13 mouse cellular contexts compared by ENCODE assay signal in genomic region chr4:86717176-86717575, GRCm38 (mm10). TPM values are rescaled to one million over a fixed set of nuclear protein-coding genes. Genes with fewer than 3 reads are reported as not detected.
A peak's percentile ranks its signal among the peaks of the same experiment; 100 is the strongest.
DNase-seq lines count a peak whose midpoint lies in the region; ATAC-seq and TF ChIP-seq lines count a peak whose summit lies in the region.
"Had no signal": no experiment of that assay in that cellular context is flagged by ENCODE, and none has a peak within 500 bp of the region (broad histone marks: within the 10 kb centered on the region; RNA-seq: fewer than 3 reads in every experiment).

No protein-coding gene starts in this region.

- no peaks in the 10 kb centered on the region for H3K27me3 ChIP-seq in forebrain, postnatal 0 days (ENCODE audit: insufficient read depth, low read length)
- no peaks in the 10 kb centered on the region for H3K27me3 ChIP-seq in forebrain, embryonic 12.5 days
- no peaks in the 10 kb centered on the region for H3K27me3 ChIP-seq in stomach, embryonic 16.5 days (ENCODE audit: control insufficient read depth, insufficient read depth, low read length)

- H3K36me3 ChIP-seq in forebrain, postnatal 0 days (ENCODE audit: insufficient read depth): no peaks in the 10 kb centered on the region
- H3K36me3 ChIP-seq in forebrain, embryonic 12.5 days (replicated peaks): no peaks in the 10 kb centered on the region
- H3K36me3 ChIP-seq in stomach, embryonic 16.5 days (ENCODE audit: control insufficient read depth, insufficient read depth, low read length): no peaks in the 10 kb centered on the region
- H3K36me3 ChIP-seq: forebrain, embryonic 10.5 days had no signal

- no peaks in the 10 kb centered on the region for H3K9me3 ChIP-seq in forebrain, postnatal 0 days (ENCODE audit: low read length)
- H3K9me3 ChIP-seq in forebrain, embryonic 12.5 days: no peaks in the 10 kb centered on the region
- H3K9me3 ChIP-seq in stomach, embryonic 16.5 days (replicated peaks; ENCODE audit: control insufficient read depth, low read length): no peaks in the 10 kb centered on the region
- H3K9me3 ChIP-seq: forebrain, embryonic 10.5 days had no signal

- H3K4me1 ChIP-seq in forebrain, postnatal 0 days (ENCODE audit: insufficient read depth): no peaks in the 10 kb centered on the region
- no peaks in the 10 kb centered on the region for H3K4me1 ChIP-seq in forebrain, embryonic 12.5 days
- H3K4me1 ChIP-seq in stomach, embryonic 16.5 days (ENCODE audit: control insufficient read depth, insufficient read depth, low read length): peaks cover 9% of the 10 kb centered on the region
- H3K4me1 ChIP-seq: forebrain, embryonic 10.5 days had no signal

- DNase-seq in forebrain, postnatal 0 days: peak; percentile 11
- DNase-seq in kidney, postnatal 14 days: peak; percentile 15
- no peak for DNase-seq in kidney, postnatal 25 days
- peak; percentile 58 for DNase-seq in testis, postnatal 14 days (ENCODE audit: low spot score)
- no peak for DNase-seq in testis, postnatal 10 days (ENCODE audit: low spot score)
- DNase-seq: gastrocnemius, postnatal 14 days; layer of hippocampus, adult 9-11 months had no signal

- H3K4me2 ChIP-seq in forebrain, postnatal 0 days (ENCODE audit: low read depth): no peak overlapping the region
- no peak overlapping the region for H3K4me2 ChIP-seq in forebrain, embryonic 12.5 days
- H3K4me2 ChIP-seq in stomach, embryonic 16.5 days (ENCODE audit: low read depth, low read length): no peak overlapping the region
- H3K4me2 ChIP-seq: liver, embryonic 11.5 days had no signal

- 65% methylated on average over 1 of the region's 1 CpGs for WGBS in forebrain, postnatal 0 days
- WGBS in forebrain, embryonic 12.5 days: 88% methylated on average over 1 of the region's 1 CpGs
- 69% methylated on average over 1 of the region's 1 CpGs for WGBS in stomach, embryonic 16.5 days

- ATAC-seq in forebrain, postnatal 0 days: no peak
- ATAC-seq in forebrain, embryonic 12.5 days (ENCODE audit: low FRiP score): no peak
- ATAC-seq in stomach, embryonic 16.5 days (ENCODE audit: insufficient read depth, low FRiP score): peak; percentile 28; the same call in 1 of the 2 replicates
- ATAC-seq in megakaryocyte progenitor cell, adult 5-6 weeks (replicated peaks; ENCODE audit: poor library complexity): no peak
- ATAC-seq: CD4-positive, CD25-positive, alpha-beta regulatory T cell, adult 4 months had no signal

- no peak overlapping the region for H3K9ac ChIP-seq in forebrain, postnatal 0 days
- H3K9ac ChIP-seq in forebrain, embryonic 12.5 days: no peak overlapping the region
- H3K9ac ChIP-seq in stomach, embryonic 16.5 days (ENCODE audit: low read length): no peak overlapping the region

- TF ChIP-seq CTCF in forebrain, postnatal 0 days (IDR thresholded peaks at IDR 0.05; ENCODE audit: low read depth): no peak

- H3K27ac ChIP-seq in forebrain, postnatal 0 days (ENCODE audit: low read depth, low read length): no peak overlapping the region
- no peak overlapping the region for H3K27ac ChIP-seq in forebrain, embryonic 12.5 days
- H3K27ac ChIP-seq in stomach, embryonic 16.5 days (ENCODE audit: low read length): 0 out of 2 replicates have a peak overlapping the region, but pooled peaks have one; percentile 52
- H3K27ac ChIP-seq: forebrain, embryonic 10.5 days had no signal

- H3K4me3 ChIP-seq in forebrain, postnatal 0 days (ENCODE audit: low read depth, low read length): no peak overlapping the region
- H3K4me3 ChIP-seq in forebrain, embryonic 12.5 days (replicated peaks): no peak overlapping the region
- no peak overlapping the region for H3K4me3 ChIP-seq in stomach, embryonic 16.5 days (replicated peaks; ENCODE audit: low read length)
- H3K4me3 ChIP-seq: forebrain, embryonic 10.5 days had no signal

RNA-seq across cellular contexts. Expression of gene Dennd4c, which starts 31.2 kb away (rescaled TPM):
- 11.6 and 28.7 TPM in 2 replicates for total RNA-seq in forebrain, postnatal 0 days (2014; rRNA removed)
- polyA plus RNA-seq in forebrain, postnatal 0 days (2015; fragmentation: Nextera tagmentation; extraction: Ambion mirVana): 0.89 and 1.9 TPM in 2 replicates
- 7.3 and 8.6 TPM in 2 replicates for polyA plus RNA-seq in forebrain, embryonic 12.5 days (2016; fragmentation: Nextera tagmentation; extraction: Ambion mirVana)
- polyA plus RNA-seq in stomach, embryonic 16.5 days (2015; fragmentation: Nextera tagmentation; extraction: Ambion mirVana): 6.9 and 9.0 TPM in 2 replicates
- 34.7 and 39.4 TPM in 2 replicates for total RNA-seq in megakaryocyte progenitor cell, adult 5-6 weeks (2015)
- total RNA-seq in megakaryocyte progenitor cell, adult 5-6 weeks (2017): 18.9 and 28.7 TPM in 2 replicates

RNA-seq across cellular contexts. Expression of gene Plin2, which starts 47.3 kb away (rescaled TPM):
- 32.7 and 35.5 TPM in 2 replicates for total RNA-seq in forebrain, postnatal 0 days (2014; rRNA removed)
- 35.5 and 36.2 TPM in 2 replicates for polyA plus RNA-seq in forebrain, postnatal 0 days (2015; fragmentation: Nextera tagmentation; extraction: Ambion mirVana)
- 44.8 and 46.7 TPM in 2 replicates for polyA plus RNA-seq in forebrain, embryonic 12.5 days (2016; fragmentation: Nextera tagmentation; extraction: Ambion mirVana)
- 82.0 and 83.5 TPM in 2 replicates for polyA plus RNA-seq in stomach, embryonic 16.5 days (2015; fragmentation: Nextera tagmentation; extraction: Ambion mirVana)
- 40.5 and 58.5 TPM in 2 replicates for total RNA-seq in megakaryocyte progenitor cell, adult 5-6 weeks (2015)
- total RNA-seq in megakaryocyte progenitor cell, adult 5-6 weeks (2017): 75.9 and 78.3 TPM in 2 replicates

Comparison
In these comparisons a context has a peak if more than half of its experiments do, and no peak if none do; other contexts are left out.
1. DNase-seq: peak in forebrain, postnatal 0 days (single experiment), kidney, postnatal 14 days (single experiment) and testis, postnatal 14 days (single experiment); none in kidney, postnatal 25 days (0 of 2) and testis, postnatal 10 days (single experiment).